Mouse (Mus musculus): Measurements from ENCODE around the gene Wwox.

GRCm38 (mm10) chr8:115276281-115276680, 836.8 kb downstream of the Wwox start:
- TF ChIP-seq POLR2A (IDR thresholded peaks at IDR 0.05; ENCODE audit: borderline replicate concordance, low read depth, low read length) (no peak), CTCF (IDR thresholded peaks at IDR 0.05; ENCODE audit: low read depth, low read length) (no peak)
